Mouse (Mus musculus): Measurements from ENCODE around the gene Rae1.

Gene Rae1

GRCm38 (mm10) chr2:173027169-173027823 is 27.4 kb downstream of the Rae1 start:
- no peak for DNase-seq (ENCODE audit: low spot score in 2 of 2)

DNA sequence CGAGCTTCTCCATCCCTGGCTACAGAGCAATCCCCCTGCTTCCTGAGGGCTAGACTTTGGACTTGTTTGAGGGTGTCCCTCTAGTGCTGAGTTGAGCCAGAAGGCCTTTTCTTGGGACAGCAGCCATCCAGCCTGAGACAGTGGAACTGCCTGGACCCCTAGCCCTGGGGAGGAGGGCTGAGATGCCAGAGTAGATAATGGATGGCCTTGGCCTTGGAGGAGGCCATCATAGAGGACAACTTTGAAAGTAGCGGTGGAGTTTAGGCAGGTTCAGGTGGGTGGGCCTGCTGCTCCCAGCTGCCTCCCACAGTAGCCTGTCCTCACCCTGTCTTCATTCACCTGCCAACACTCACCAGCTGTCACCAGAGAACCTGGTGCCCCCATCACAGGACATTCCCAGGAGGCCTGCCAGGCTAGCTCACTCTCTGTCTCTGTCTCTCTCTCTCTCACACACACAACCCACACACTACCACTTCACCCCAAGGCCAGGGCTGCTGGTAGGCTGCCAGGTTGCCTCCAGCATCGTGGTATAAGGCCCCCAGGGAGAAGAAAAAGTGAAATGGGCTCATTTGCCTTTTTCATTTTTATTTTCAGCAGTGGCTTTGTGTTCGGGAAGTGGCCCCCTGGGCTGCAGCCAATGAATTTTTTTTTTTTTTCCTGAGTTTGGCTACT is 28.0 kb downstream of the Rae1 start:
- DNase-seq (ENCODE audit: low spot score in 2 of 2): no peak

DNA sequence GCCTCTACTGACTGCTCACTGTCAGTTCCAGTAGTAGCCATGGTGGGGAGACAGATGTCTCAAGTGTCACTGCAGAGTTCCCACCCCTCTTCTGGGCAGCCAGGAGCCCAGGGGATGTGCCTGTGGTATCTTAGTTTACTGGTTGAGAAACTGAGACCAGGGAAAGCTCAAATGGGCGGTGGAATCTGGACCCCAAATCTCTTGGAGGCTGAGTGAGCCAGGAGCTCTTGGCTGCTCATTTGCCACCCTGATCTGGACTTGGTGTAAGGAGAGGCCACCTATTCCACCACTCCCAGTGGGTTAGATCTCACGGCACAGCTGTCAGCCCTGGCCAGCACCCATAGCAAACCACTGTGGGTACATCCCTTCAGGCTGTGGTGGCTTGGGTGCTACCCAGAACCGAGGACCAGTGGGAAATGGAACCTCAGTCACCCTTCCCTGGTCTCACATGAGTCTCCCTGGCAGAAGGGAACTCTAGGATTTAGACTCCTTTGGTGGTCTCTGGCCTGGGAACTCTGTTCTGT is 28.7 kb downstream of the Rae1 start:
- DNase-seq (ENCODE audit: low spot score in 2 of 2): no peak

GRCm38 (mm10) chr2:173030591-173031338 is 30.8 kb downstream of the Rae1 start:
- no peak for DNase-seq (ENCODE audit: low spot score in 2 of 2)

GRCm38 (mm10) chr2:173033531-173033930 is 33.6 kb downstream of the Rae1 start:
- no peak for DNase-seq (ENCODE audit: low spot score in 2 of 2)

GRCm38 (mm10) chr2:173034998-173035397 is 35.1 kb downstream of the Rae1 start:
- no peak for DNase-seq (ENCODE audit: low spot score in 2 of 2)

- no peak for DNase-seq (ENCODE audit: low spot score in 2 of 2)
These were observed 35.7 kb downstream of the Rae1 start for GRCm38 (mm10) chr2:173035653-173036052.

GRCm38 (mm10) chr2:173036055-173036454 is 36.1 kb downstream of the Rae1 start:
- no peak for DNase-seq (ENCODE audit: low spot score in 2 of 2)

DNA sequence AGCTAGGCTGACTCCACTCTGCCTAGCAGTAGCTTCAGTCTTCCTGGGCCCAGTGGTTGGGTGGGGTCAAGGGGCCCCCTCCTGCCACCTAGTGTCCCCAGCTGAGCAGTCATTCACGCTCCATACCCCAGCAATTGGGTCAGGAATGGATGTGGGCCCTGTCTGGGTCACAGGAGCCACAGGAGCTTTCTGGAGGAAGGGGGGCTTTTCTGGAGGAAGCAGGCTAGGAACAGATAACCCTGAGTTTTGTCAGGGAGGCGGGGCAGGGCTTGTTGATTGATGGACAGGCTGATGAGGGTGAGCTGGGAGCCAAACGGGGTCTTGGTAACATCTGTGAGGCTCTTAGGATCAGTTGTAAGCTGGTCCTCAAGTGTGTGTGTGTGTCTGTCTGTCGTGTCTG is 36.7 kb downstream of the Rae1 start:
- no peak for DNase-seq (ENCODE audit: low spot score in 2 of 2)

- no peak for DNase-seq (ENCODE audit: low spot score in 2 of 2)
These were observed 37.4 kb downstream of the Rae1 start for GRCm38 (mm10) chr2:173037347-173037746.

GRCm38 (mm10) chr2:173037827-173038607 is 38.1 kb downstream of the Rae1 start:
- DNase-seq (ENCODE audit: low spot score in 2 of 2): no peak

DNA sequence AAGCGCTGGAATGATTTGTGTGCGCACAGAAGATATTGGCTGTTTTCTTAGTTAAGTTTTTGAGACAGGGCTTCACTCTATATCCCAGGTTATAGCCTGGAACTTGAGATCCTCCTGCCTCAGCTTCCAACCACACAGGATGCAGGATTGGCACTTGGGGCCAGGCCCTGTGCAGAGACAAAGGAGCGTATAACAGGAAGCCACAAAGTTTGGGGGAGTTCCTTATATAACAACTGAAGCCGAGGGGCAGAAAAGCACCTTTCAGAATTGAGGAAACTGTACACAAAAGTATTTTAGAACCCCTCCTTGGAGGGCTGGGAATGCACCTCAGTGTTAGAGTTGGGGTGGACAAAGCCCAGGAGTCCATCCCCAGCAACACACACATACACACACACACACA is 39.1 kb downstream of the Rae1 start:
- DNase-seq (ENCODE audit: low spot score in 2 of 2): no peak

DNA sequence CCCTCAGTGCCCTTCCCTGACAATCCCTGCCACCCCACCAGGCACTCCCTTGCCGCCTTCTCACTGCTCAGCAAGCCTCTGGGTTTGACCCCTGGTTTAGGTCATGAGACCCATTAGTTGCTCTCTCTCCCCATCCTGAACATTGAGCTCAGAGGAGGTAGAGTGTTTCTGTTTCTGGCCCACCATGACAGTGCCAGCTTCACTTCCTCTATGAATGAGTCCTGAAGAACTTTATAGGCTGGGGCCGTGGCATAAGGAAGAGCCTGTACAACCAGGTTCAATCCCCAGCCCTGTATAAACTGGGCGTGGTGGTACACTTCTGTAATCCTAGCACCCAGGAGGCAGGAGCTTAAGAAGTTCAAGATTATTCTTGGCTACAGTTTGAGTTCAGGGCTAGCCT is 40.9 kb downstream of the Rae1 start:
- DNase-seq (ENCODE audit: low spot score in 2 of 2): no peak

DNA sequence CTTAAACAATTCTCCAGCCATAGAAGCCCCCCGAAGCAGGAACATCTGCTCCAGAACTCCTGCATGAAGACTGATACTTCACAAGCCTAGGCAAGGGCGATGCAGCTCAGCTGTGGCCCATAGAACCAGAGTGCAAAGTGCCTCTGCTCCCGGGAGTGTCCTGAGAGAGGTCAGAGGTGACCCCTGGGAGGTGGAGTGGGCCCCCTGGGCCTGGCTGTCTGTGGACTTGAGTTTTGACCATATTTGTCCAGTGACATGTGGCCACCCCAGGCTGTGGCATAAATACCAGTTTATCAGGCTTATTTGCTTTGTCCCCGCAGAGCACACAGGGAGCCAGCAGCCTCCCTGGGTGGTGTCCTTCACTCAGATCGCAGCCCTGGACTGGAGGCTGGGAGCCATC is 41.3 kb downstream of the Rae1 start:
- DNase-seq (ENCODE audit: low spot score in 2 of 2): no peak

DNA sequence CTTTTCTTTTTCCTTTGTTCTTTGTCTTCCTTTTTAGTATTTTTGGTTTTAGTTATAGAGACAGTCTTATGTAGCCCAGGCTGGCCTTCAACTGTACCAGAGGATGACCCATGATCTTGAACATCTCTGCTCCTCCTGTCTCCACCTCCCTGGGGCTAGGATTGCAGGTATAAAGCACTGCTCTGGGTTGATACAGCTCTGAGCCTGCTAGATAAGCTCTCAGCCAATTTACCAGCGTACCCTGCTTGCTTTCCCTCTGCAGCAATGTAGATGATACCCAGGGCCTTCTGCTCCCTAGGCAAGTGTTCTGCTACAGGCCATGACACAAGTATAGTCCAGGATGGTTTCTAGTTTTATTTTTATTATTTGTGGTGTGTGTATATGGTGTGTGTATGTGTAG is 42.0 kb downstream of the Rae1 start:
- no peak for DNase-seq (ENCODE audit: low spot score in 2 of 2)

DNA sequence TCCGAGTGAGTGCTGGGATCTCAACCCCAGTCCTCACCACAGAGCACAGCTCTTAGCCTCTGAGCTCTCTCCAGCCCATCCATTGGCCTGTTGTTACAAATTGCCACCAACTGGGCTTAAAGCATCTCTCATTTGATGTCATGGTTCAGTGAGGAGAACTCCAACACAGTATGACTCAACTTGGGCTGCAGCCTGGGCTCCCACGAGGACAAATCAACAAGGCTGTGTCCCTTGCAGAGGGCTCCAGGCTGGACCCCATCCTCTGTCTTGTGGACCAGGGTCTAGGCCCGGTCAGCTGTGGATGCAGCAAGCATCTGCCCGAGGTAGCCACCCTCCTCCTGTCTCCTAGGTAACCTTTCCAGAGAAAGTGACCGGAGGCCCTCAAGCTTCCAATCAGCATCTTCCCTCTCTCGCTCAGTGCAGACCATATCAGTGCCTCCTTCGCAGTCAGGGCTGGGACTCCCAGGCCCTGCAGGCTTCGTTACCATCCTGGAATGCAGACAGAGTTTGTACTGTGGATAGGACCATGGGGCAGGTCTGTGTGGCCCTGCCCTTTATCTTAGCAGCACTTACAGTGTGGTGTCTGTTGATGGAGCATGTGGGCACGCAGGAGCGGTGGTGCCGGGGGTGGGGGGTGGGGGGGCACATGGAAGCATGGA is 42.7 kb downstream of the Rae1 start:
- DNase-seq (ENCODE audit: low spot score in 2 of 2): no peak

DNA sequence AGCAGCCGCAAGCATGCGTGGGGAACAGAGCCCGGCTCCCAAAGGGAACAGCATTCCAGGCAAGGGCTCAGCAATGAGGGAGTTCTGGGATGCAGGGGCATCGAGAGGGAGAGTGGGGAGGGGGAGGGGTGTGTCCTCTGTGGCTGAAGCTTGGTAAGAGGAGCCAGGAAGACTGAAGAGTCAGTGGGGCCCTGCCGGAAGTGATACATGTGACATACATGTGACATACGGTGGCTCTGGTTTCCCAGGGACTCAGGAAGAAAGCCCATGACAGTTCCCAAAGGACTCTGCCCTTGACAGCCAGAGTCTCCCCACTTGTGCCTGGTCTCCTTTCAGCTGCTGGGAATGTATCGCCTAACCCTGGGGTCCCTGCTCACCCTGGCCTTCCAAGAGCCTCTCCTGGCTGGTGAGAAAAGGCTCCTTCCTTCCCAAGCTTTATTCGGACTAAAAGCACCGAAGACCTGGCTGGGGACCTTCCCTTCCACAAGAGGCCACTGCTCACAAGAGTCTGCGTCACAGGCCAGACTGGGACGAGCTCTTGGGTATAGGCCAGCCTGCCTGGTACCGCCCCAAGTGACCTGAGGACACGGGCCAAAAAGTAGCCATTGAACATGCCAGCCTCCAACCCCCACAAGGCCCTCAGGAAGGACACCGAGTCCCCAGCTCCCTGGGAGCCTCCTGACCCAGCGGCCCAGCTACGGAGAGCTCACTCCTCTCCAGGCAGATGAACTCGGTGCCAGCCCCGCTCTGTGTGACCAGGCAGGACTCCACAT is 44.5 kb downstream of the Rae1 start:
- DNase-seq (ENCODE audit: low spot score in 2 of 2): no peak

- DNase-seq (ENCODE audit: low spot score in 2 of 2): no peak
These were observed 46.8 kb downstream of the Rae1 start for GRCm38 (mm10) chr2:173046582-173047297.

- DNase-seq (ENCODE audit: low spot score in 2 of 2): no peak
These were observed 47.6 kb downstream of the Rae1 start for GRCm38 (mm10) chr2:173047471-173047870.
